Mouse (Mus musculus) kidney, postnatal 25 days (tissue): ENCODE results near the gene Ank3.

Experiments
- DNase-seq, 2 experiments: peaks; one replicate each; pipeline ENCODE4 v3.0.0; 2021; ENCODE audit warnings: mixed read lengths in 2 of 2

Gene Ank3

DNA sequence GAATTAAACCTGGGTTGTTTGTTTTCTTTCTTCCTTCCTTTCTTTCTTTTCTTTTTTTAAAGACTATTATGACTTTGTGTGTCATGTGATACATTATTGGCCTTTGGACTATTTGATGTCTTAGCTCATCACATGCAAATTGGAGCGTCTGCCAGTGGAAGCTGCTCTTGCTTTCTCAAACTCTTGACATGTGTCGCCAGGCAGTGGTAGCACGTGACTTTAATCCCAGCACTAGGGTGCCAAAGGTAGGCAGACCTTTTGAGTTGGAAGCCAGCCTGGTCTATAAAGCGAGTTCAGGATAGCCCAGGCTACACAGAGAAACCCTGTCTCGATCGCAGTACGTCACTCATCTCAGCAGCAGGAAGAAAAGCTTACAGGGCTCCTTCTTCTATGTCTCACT lies 542.4 kb downstream of the Ank3 start:
- DNase-seq: peak; percentile 54 to 77

- DNase-seq: no peak
These were observed 546.3 kb downstream of the Ank3 start for GRCm38 (mm10) chr10:69944845-69945244.

- DNase-seq: no peak
These were observed 547.3 kb downstream of the Ank3 start for GRCm38 (mm10) chr10:69945870-69946269.

GRCm38 (mm10) chr10:69946271-69946670 lies 547.7 kb downstream of the Ank3 start:
- peak in 1 of 2 experiments; percentile 53 for DNase-seq

DNA sequence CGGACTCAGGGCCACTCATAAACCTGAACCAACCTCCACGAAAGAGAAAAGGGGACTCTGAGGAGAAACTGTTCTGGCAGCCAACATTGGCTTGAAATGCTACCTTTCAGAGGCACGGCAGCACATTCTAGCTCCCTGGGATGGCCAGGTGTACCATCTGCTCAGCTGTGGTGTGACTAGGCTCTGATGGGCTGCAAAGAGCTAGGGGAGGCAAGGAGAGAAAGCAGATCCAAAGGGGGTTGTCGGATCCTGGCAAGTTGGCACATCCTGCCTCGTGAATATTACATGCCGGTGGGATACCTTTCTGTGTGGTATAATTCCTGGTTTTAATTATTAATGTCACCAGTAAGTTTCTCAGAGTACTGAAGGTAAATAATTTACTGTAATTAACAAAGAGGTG lies 548.5 kb downstream of the Ank3 start:
- peak in 1 of 2 experiments; percentile 40 for DNase-seq

DNA sequence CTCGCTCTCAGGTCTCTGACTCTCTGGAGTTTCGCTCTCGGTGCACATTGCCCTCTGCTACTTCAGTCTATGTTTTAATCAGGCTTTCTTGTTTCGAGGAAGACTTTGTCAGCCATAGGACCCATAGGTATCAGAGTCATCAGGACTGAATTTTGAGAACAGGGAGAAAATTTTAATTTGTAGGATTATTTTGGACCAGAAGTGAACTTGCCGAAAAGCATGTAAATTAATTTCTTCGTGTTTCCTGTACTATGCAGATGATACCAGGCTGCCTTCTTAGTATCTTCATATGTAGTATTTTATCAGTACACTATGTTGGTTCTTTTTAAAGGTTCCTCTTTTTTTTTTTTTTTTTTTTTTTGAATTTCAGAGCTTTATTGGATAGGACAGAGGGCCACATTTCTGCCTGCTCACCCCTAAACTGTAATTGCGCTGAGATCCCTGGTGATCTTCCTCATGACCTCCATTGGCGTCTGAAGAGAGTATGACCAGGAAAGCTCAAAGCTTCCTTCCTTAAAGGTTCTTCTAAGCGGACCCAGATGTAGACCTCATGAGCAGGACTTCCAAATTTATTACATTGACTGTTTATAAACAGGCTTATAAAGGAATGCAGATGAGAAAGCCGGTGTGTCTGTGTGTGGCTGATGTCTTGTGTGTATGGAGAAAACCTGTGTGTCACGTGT lies 551.8 kb downstream of the Ank3 start:
- DNase-seq: no peak

DNA sequence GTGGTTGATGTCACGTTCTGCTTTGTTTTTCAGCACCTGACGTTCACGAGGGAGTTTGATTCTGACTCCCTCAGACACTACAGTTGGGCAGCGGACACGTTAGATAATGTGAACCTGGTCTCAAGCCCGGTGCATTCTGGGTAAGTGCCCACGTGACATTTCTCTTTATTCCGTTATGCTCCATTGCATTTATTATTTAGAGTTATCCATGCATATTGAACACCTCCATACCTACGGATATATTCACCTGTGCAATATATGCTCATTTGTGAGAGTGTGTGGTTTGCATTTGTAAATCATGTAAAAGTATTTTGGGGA lies 552.3 kb downstream of the Ank3 start:
- no peak for DNase-seq

DNA sequence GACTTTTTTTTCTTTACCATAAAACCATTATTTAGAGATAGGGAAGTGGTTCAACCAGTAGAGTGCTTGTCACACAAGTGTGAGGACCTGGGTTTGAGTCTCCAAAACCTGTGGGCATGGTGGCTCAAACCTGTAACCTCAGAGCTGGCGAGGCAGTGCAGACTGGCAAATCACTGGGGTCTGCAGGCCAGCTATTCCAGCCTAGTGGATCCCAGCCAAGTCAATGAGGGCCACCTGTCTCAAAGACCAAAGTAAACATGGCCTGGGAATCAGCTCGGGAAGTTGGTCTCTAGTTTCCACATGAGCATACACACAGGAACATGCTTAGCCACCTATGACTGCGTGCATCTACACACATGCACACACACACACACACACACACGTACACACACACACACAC lies 552.9 kb downstream of the Ank3 start:
- DNase-seq: no peak

GRCm38 (mm10) chr10:69952316-69952715 lies 553.7 kb downstream of the Ank3 start:
- DNase-seq: no peak

GRCm38 (mm10) chr10:69954657-69955267 lies 556.2 kb downstream of the Ank3 start:
- DNase-seq: peak in 1 of 2 experiments; percentile 37

DNA sequence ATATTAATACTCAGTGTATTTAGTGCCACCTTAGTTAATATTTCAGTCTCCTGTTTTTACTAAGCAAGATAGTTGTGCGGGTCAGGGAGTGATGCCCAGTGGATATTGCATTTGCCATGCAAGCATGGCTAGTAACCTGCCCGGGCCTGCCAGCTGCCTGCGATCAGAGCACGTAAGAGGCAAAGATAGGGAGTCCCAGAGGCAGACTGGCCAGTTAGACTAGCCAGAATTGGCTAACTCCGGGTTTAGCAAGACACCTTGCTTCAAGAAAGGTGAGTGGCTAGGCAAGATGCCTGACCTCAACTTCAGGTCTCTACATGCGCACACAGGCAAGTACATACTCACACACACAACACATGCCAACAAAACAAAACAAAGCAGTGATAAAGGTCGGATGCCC lies 563.7 kb downstream of the Ank3 start:
- DNase-seq: no peak

DNA sequence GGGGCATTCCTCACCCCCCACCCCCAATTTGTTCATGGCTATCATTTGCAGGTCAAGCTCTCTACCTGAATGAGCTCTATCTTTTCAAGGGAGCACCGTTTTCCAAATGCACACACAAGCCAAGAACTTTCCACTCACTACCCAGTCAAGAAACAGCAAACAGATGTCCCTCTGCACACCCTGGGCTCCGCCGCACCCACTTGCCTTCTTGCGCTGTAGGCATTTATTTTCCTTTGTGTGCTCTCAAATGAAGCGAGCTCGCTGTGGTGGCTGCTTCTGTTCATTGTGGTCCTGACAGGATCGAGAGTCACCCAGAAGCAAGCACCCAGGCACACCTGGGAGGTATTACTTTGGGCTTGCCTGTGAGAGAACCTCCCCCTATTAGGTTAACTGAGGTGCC lies 564.4 kb downstream of the Ank3 start:
- DNase-seq: no peak

- peak in 1 of 2 experiments; percentile 66 for DNase-seq
These were observed 566.0 kb downstream of the Ank3 start for GRCm38 (mm10) chr10:69964611-69965010.

DNA sequence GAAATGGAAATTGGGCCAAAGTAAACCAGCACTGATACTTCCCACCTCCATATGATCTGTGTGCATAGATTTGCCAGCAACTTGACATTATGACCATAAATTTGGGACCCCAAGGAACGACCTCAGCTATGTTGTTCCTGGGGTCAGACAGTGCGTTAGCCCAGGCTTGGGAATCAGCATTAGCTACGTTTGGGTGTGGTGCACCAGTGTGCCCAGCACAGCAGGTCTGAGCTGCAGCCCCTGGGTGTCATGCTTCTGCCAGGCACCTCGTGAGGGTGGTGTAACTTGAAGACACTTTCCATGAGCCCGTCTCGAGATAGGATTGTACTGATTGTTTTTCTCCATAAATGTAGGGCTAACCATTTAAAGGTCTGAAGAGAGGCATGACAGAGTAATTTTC lies 566.5 kb downstream of the Ank3 start:
- no peak for DNase-seq

GRCm38 (mm10) chr10:69967994-69968393 lies 569.4 kb downstream of the Ank3 start:
- DNase-seq: no peak

DNA sequence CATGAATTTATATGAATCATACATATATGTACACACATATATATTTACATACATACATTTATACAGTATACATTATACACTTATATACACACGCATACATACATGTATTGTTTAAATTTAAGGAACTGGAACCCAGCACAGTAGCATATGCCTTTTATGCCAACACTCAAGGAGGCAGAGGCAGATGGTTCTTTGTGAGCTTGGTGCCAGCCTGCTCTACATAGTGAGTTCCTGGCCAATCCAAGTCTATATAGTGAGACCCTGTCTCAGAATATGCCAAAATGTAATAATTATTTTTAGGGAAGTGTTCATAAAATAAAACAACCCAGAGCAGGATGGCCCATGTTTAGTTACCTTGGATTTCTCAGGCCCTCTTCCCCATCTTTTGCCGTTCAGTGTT lies 581.1 kb downstream of the Ank3 start:
- no peak for DNase-seq

DNA sequence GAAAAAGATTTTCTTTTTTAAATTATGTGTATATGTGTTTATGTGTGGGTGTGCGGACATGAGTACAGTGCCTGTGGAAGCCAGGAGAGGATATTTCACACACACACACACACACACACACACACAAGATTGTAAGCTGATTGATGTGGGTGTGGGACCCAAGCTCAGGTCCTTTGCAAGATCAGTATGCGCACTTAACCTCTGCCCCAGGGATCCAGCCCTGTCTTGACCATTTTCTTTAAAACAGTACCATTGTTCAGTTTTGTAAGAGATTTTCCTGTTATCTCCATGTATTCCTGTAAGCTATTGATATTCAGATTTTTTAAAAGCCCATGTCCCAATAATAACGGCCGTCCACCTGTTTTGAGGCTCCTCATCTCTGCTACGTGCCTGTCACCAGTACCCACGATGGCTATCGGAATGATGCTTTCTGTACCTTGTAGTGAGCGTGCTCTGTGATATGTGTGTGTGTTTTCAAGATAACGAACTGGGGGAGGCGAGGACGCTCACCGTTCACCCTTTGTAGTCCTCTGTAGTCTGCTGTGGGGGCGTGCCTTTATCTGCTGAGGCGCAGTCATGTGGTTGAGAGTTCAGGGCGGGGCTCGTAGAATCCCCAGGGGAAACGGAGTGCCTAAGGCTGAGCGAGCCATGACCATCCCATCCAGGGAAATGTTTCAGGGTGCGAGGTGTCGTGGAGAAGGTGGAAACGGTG lies 583.0 kb downstream of the Ank3 start:
- no peak for DNase-seq

DNA sequence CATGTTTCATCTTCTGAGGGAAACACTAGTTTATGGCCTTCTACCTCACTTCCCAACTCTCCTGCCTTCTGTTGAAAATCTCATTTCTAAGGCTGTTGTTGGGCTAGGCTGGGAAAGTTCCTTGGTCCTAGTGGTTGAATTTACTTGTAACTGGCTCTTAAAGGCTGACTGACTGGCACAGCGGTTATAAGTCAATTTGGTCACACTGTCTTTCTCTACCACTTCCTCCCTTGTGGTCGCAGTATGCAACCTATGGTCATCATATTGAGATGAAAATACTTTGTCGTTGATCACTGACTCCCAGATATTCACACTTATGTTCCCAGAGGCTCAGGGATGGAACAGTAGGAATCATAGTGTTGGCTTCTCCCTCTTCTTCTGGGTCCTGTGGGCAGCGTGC lies 584.1 kb downstream of the Ank3 start:
- DNase-seq: no peak

- no peak for DNase-seq
These were observed 588.9 kb downstream of the Ank3 start for GRCm38 (mm10) chr10:69987496-69987895.

DNA sequence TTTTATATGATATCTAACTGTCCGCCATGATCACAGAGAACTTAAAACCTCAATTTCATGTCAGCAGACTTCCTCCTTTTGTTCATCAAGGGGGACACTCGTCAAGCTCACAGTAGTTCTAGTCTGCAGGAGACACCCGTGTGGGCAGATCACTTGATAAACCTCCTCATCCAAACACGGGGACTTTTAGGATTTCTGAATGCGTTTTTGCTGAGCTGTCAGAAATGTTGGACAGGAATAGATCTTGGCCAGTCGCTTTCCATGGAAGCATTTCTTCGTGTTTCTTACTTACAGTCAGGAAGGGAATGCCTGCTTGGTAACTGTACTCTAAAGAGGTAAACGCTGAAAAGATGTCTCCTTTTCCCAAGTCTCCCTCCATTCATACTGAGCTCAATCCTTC lies 598.5 kb downstream of the Ank3 start:
- DNase-seq: no peak

DNA sequence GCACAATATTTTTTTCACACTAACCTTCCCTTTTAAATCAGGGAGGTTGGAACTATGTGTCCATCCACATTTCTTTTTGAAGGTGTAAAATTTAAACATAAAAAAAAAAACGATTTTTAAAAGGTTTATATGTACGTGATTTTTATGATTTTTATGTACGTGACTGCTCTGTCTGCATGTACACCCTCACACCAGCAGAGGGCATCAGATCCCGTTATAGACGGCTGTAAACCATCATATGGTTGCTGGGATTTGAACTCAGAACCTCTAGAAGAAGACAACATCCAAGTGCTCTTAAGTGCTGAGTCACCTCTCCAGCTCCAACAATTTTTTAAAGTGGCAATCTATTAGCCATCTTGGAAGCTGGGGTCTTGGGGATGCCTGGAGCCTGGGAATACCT lies 605.5 kb downstream of the Ank3 start:
- no peak for DNase-seq

DNA sequence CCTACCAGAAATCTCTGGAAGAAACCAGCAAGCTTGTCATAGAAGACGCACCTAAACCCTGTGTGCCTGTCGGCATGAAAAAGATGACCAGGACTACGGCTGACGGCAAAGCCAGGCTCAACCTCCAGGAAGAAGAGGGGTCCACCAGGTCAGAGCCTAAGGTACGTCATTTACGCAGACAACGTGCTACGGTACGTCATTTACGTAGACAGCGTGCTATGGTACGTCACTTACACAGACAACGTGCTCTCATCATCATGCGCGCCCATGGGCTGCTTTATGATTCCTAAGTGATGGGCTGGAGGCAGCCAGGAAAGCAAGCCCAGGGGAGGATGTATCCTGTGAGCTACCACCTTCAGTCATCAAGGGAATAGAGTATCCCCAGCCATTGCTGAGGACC lies 606.3 kb downstream of the Ank3 start:
- DNase-seq: no peak

DNA sequence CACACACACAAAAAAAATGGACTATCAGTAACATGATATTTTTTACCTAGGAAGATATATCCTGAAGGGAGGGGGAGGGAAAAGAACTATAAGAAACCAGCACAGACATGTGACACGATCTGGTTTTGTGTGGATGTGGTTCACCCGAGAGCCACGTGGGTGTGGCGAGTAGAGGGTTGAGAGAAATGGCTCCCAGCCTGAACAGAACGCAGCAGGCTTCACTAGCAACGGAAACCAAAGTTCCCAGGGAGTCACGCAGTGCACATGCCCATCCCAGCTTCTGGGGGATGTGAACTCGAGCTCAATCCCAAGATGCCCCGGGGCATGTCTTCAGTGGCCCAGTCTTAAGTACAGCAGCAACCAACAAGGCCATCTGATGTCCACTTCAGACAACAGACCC lies 607.8 kb downstream of the Ank3 start:
- no peak for DNase-seq

DNA sequence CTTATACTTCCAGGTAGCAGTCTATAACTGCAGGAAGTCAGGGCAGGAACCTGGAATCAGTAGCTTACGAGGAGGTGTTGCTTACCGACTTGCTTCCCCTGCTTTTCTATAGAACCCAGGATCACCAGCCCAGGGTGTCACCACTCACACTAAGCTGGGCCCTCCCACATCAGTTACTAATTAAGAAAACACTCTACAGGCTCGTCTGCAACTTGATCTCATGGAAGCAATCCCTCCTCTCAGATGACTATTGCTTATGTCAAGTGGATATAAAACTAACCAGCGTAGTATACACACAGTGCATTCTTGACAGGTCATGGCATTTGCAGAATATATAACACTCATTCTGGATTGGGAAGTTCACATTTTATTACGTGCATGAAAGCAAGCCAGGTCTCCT lies 613.2 kb downstream of the Ank3 start:
- no peak for DNase-seq
